Mouse (Mus musculus) T-cell, adult 2 months (primary cell): Measurements from ENCODE around the gene Dxo.
A peak's percentile ranks its signal among the peaks of the same experiment; 100 is the strongest.
"Not testable (repeated sequence)": the region's sequence is repeated elsewhere in the genome, so short reads cannot be mapped to it uniquely, and the experiment has no call there.

Experiments used
- DNase-seq: peaks from one replicate; pipeline ENCODE4 v3.0.0; 2022; ENCODE audit warnings: low spot score

Gene Dxo

DNA sequence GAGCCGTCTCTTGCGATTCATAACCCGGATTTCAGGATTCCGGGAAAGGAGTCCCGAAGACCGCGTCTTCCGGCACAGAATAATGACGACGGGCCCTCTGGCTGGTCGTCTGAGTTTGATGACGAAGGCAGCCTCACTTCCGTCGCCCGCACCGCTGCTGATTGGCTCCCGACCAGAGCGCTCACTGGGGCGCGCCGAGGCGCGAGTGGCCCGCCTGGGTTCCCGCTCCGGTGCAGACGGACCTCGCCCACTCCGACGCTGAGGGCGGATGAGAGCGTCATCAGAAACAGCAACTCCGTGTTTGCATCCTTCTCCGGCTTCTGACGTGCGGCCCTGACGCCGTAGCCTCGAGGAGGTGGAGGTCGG, at the start of gene Dxo, which contains the start of gene Stk19:
Gene Dxo, plus strand, starts transcription at position 164 of the 366 bp plus-strand sequence.
Gene Stk19, minus strand, starts transcription at position 90 of the 366 bp plus-strand sequence.
- DNase-seq, result peak; percentile 97

DNA sequence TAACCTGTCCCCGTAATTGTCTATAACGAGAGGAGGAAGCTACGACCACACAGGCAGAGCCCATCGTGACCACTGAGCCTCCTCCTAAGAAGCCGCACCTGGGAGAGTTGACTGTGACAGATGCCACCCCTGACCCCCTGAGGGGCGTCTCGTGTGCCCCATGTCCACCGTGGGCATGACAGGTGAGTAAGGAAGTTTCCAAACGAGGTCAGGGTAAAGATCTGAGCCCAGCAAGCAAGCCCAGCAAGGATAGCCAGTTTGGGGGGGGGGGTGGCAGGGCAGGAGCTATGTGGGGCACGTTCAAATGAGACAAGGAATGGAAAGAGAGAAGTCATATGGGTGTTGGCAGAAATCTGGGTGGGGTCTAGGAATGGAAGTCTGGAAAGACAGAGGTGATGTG, 41.8 kb upstream of the Dxo start:
- DNase-seq, result no peak

DNA sequence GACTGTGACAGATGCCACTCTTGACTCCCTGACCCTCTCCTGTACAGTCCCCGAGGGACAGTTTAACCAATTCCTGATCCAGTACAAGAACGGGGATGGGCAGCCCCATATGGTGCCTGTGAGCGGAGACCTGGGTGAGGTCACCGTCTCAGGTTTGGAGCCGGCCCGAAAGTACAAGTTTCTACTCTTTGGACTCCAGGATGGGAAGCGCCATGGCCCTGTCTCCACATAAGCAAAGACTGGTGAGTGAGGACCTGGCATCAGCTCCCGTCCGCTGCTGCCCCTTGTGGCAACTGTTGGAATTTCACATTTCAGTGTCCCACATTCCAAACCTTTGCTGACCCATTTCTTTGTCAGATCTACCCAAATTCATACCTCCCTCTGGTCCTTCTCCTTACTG, 41.2 kb upstream of the Dxo start:
- peak; percentile 5 for DNase-seq

DNA sequence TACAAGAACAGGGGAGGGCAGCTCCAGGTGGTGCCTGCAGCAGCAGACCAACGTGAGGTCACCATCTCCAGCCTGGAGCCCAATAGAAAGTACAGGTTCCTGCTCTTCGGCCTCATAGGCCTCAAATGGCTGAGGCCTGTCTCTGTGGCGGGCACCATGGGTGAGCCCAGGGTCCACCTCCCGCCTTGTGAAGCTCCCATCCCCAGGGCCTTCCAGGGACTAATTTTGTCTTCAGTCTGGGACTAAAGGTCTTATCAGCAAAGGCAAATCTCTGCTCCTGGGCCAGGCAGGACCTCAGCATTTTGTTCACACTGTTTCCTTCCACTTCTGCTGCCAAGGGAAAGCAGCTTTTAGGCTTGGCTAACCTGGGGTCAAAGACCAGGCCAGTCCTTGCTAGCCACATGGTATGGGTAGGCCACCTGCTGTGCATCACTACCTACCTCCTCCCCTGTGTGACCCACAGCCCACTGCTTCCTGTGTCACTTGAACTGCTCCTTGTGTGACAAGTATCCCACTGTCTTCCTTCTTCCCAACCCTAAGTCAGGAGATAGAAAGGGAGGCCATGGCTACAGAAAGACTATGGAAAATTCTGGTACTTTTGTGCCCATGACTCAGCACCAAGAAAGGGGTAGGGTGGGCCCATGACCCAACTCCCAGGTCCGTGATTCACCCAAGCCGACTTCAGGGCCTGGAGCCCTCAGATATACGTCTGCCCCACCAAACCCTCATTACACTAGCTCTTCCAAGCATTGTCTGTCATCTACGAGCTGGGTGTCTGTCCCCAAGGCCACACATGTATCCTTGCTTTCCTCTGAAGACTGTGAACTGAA, 40.3 kb upstream of the Dxo start:
- DNase-seq, result no peak

DNA sequence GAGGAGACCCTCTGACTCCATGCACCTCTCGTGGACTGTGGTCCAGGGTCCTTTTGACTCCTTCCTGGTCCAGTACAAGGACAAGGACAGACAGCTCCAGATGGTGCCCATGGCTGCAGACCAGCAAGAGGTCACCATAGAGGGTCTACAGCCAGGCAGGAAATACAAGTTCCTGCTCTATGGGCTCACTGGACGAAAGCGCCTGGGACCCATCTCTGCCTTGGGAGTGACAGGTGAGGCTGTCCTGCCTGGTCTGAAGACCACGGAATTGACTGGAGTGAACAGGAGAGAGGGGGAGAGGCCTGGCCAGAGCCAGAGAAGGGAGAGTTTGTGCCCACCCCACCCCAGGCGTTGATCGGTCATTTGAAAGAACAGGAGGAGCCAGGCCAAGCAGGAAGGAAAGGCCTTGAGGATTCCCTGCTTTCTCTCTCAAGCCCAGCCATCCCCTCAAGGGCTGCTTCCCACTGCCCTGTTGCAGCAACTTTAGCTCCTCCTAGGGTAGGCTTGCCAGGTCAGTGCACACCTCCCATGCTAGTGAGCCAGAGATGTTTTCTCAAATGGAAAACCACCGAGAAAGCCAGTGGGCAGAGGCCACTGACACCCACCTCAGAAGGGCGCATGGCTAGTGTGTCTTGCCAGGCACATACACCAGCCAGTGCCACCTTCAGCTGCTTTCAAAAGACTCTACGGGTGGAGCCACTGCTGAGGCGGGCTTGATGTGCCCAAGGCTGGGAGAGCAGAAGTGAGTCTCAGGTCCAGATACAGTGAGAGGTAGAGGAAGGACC, 39.4 kb upstream of the Dxo start:
- not testable (repeated sequence) for DNase-seq

GRCm38 (mm10) chr17:34798071-34798470, 38.7 kb upstream of the Dxo start:
- not testable (repeated sequence) for DNase-seq

DNA sequence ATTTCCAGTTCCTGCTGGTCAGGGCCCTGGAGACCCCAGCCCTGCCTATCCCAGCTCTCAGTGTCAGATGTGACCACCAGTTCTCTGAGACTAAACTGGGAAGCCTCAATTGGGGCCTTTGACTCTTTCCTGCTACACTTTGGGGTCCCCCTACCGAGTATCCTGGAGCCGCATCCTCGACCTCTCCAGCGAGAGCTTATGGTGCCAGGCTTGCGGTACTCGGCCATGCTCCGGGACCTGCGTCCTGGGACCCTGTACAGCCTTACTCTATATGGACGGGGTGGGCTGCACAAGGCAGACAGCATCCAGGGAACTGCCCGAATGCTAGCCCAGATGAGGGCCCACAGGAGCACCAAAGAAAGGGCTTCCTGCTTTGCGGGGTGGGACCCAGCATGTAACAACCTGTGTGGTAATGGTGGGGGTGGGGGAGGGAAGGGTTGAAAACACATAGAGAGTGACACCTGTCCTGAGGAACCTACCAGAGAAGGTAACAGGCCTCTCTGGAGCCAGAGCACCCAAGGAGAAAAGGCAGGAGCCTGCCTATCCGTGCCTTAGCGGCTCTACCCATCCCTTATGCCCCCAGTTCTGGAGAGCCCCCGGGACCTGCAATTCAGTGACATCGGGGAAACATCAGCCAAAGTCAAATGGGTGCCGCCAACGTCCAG, 37.8 kb upstream of the Dxo start:
- DNase-seq, result no peak

- DNase-seq, result no peak
Measured at GRCm38 (mm10) chr17:34799531-34799925, 37.3 kb upstream of the Dxo start.

GRCm38 (mm10) chr17:34800781-34801305, 36.0 kb upstream of the Dxo start:
- DNase-seq, result not testable (repeated sequence)

- DNase-seq, result not testable (repeated sequence)
Measured at GRCm38 (mm10) chr17:34802756-34803155, 34.1 kb upstream of the Dxo start.

DNA sequence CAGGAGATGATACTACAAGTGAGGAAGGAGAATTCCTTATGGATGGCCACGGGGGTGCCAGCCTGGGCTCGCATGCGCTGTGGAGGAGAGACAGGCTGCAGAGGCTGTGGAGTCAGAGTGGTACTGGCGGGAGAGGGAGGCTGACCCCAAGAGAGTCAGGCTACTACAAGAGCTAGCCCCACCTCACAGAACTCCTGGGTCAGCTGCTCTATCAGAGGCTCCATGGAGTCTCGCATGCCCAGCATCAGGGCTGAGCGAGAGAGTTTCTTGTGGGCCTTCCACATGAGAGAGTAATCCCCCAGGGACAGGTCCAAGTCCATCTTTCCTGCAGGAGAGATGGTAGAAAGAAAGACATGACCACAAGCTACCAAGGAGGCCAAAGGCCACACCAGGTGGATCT, 33.5 kb upstream of the Dxo start:
- DNase-seq, result not testable (repeated sequence)

DNA sequence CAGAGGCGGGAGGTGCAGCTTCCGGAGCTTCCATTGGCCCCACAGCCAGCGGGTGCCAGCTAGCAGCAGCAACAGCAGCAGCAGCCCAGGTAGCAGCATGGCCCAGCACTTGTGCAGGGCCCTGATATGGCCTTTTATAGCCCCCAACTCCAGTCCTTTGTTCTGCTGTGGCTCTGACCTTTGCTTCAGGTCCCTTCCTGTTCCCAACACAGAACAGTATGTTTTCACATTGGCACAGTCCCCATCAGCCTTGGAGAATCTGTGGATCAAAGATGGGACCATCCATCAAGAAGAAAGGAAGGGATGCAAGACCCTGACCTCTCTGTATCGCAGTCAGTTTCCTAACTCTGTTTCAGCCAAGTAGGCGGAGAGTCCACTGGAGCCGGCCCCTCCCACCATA, 32.5 kb upstream of the Dxo start, which contains the start of gene Cyp21a1:
Gene Cyp21a1, minus strand, starts transcription at position 261 of the 400 bp plus-strand sequence.
- DNase-seq, result not testable (repeated sequence)

DNA sequence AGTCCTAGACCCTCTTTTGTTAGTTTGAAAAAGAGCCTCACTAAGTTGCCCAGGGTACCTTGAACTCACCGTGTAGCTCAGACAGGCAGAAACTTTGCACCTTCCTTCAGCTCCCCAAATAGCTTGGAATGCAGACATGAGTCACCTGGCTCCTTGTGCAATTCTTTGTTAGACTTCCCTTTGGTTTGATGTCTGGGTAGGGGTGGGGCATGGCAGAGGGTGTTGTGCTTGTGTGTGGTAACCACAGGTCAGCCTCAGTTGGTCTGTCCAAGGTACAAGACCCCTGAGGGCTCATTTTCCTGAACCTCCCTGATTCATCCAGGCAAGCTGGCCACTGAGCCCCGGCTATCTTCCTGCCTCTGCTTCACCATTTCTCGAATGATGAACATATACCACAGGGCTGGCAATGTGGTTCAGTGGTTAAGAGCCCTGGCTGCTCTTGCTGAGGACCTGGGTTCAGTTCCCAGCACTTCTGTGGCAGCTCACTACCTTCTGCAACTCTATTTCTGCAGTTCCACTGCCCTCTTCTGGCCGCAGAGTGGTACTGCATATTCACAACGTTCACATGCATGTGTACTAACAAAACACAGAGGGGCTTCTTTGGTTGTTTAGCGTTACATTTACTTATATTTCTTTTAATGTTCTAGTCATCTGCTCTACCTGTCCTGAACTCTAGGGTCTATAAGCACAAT, 31.8 kb upstream of the Dxo start:
- no peak for DNase-seq

- DNase-seq, result no peak
Measured at GRCm38 (mm10) chr17:34807176-34807575, 29.6 kb upstream of the Dxo start.

- no peak for DNase-seq
Measured at GRCm38 (mm10) chr17:34808599-34809205, 28.1 kb upstream of the Dxo start.

GRCm38 (mm10) chr17:34810411-34810810, 26.4 kb upstream of the Dxo start:
- not testable (repeated sequence) for DNase-seq

GRCm38 (mm10) chr17:34810811-34811210, 26.0 kb upstream of the Dxo start:
- not testable (repeated sequence) for DNase-seq

DNA sequence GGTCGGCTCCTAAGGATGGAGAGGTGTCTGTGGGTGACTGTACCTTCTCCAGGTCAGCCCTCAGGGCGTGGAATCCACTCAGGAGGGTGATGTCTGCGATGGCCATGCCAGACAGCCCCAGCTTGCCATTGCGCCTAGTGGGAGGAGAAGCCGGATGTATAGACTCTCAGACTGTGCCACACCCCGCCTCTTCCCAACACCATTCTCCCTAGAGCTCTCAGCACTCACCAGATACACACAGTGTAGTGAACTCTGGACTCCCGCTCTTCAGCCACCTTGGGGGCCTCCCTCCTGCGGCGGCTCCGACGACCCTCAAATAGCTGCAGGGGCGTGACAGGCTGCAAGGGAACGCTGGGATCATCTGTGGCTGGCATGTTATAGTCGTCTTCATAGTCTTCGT, 25.5 kb upstream of the Dxo start:
- DNase-seq, result no peak

- DNase-seq, result peak; percentile 29
Measured at GRCm38 (mm10) chr17:34813747-34814146, 23.1 kb upstream of the Dxo start.

DNA sequence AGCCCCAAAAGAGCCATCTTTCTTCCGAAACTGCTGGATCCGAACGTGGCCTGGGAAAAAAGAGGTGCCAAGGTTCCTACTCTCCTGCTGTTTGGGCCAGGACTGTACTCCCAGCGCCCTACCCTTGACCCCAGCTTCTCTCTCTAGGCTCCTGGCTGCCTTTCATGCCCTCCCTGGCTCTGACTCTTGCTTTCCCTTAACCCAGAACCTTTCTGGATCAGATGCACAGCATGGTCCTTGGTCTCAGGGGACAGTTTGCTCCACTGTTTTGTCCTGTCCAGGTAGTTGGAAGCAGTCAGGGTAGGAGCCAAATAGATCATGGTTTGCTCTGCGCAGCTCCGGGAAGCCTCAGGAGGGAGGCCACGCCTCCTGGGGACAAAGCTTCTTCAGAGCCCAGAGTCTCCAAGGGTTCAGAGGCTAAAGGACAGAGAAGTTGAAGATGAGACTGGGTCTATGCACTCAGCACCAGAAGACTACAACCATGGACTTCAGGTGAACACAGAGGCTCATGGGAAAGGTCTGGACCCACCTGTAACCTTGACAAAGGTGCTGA, 21.9 kb upstream of the Dxo start:
- DNase-seq, result no peak

DNA sequence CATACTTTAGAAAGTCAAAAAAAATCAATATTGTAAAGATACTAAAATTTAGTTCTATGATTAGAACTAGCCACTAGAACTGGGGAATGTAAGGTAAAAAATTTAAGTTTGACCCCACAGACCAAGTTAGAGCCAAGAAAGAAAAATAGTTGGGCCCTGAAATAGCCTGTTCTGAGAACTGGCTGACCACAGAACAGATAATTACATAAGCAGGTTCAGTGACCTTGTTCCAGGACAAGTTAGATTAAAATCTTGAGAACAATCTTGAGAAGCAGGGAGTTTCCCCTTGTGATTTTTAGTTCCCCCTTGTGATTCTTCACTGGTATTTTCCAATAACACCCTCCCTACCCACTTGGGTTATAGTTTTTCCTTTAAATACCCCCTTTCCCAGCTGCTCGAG, 6.0 kb upstream of the Dxo start:
- not testable (repeated sequence) for DNase-seq
